Mouse (Mus musculus): ENCODE measurements around the gene Maml1. TPM values are rescaled to one million over a fixed set of nuclear protein-coding genes. Genes with fewer than 3 reads are reported as not detected.

Maml1 gene
- polyA plus RNA-seq, 1 experiment, result 12.6 TPM

- H3K27me3 ChIP-seq (ENCODE audit: control insufficient read depth, insufficient read depth, low read length), result no peaks in the 10 kb centered on the region
- TF ChIP-seq CTCF (IDR thresholded peaks at IDR 0.05; ENCODE audit: extremely low read depth, insufficient read length, insufficient replicate concordance, low read depth, low read length), result no peak
- no peaks in the 10 kb centered on the region for H3K4me1 ChIP-seq (ENCODE audit: control insufficient read depth, insufficient read depth, insufficient read length, low read length)
- H3K4me3 ChIP-seq (ENCODE audit: low read depth, low read length), result no peak overlapping the region
- peaks cover 34% of the 10 kb centered on the region for H3K36me3 ChIP-seq (ENCODE audit: control insufficient read depth, insufficient read depth, low read length)
- 74% methylated on average over 7 of the region's 7 CpGs for WGBS
- H3K27ac ChIP-seq (ENCODE audit: insufficient read depth, low read depth, low read length), result no peak overlapping the region
Observed at GRCm38 (mm10) chr11:50256615-50257014, 35.5 kb downstream of the Maml1 start.

GRCm38 (mm10) chr11:50254010-50254580 lies 38.0 kb downstream of the Maml1 start:
- no peak overlapping the region for H3K4me3 ChIP-seq (ENCODE audit: low read depth, low read length)
- TF ChIP-seq POLR2A (IDR thresholded peaks at IDR 0.05; ENCODE audit: low read depth, low read length) (no peak), CTCF (IDR thresholded peaks at IDR 0.05; ENCODE audit: extremely low read depth, insufficient read length, insufficient replicate concordance, low read depth, low read length) (no peak)
- no peak overlapping the region for H3K27ac ChIP-seq (ENCODE audit: insufficient read depth, low read depth, low read length)
- no peaks in the 10 kb centered on the region for H3K27me3 ChIP-seq (ENCODE audit: control insufficient read depth, insufficient read depth, low read length)
- H3K36me3 ChIP-seq (ENCODE audit: control insufficient read depth, insufficient read depth, low read length), result peaks cover 27% of the 10 kb centered on the region
- no peaks in the 10 kb centered on the region for H3K4me1 ChIP-seq (ENCODE audit: control insufficient read depth, insufficient read depth, insufficient read length, low read length)
- 85% methylated on average over 12 of the region's 12 CpGs for WGBS

- Histone ChIP-seq H3K4me1 (ENCODE audit: control insufficient read depth, insufficient read depth, insufficient read length, low read length) (no peaks in the 10 kb centered on the region), H3K27me3 (ENCODE audit: control insufficient read depth, insufficient read depth, low read length) (no peaks in the 10 kb centered on the region), H3K27ac (ENCODE audit: insufficient read depth, low read depth, low read length) (no peak overlapping the region), H3K4me3 (ENCODE audit: low read depth, low read length) (no peak overlapping the region), H3K36me3 (ENCODE audit: control insufficient read depth, insufficient read depth, low read length) (peaks cover 21% of the 10 kb centered on the region)
- TF ChIP-seq POLR2A (IDR thresholded peaks at IDR 0.05; ENCODE audit: low read depth, low read length), result no peak
- 42% methylated on average over 1 of the region's 1 CpGs for WGBS
Observed at GRCm38 (mm10) chr11:50253393-50253792, 38.7 kb downstream of the Maml1 start.

- WGBS, result 64% methylated on average over 11 of the region's 11 CpGs
- Histone ChIP-seq H3K27me3 (ENCODE audit: control insufficient read depth, insufficient read depth, low read length) (no peaks in the 10 kb centered on the region), H3K36me3 (ENCODE audit: control insufficient read depth, insufficient read depth, low read length) (peaks cover 15% of the 10 kb centered on the region), H3K4me3 (ENCODE audit: low read depth, low read length) (no peak overlapping the region), H3K4me1 (ENCODE audit: control insufficient read depth, insufficient read depth, insufficient read length, low read length) (no peaks in the 10 kb centered on the region), H3K27ac (ENCODE audit: insufficient read depth, low read depth, low read length) (no peak overlapping the region)
- TF ChIP-seq POLR2A (IDR thresholded peaks at IDR 0.05; ENCODE audit: low read depth, low read length), result no peak
- no peak for TF ChIP-seq CTCF (IDR thresholded peaks at IDR 0.05; ENCODE audit: extremely low read depth, insufficient read length, insufficient replicate concordance, low read depth, low read length)
Observed at GRCm38 (mm10) chr11:50252684-50253265, 39.3 kb downstream of the Maml1 start.

GRCm38 (mm10) chr11:50252166-50252565 lies 39.9 kb downstream of the Maml1 start:
- Histone ChIP-seq H3K27ac (ENCODE audit: insufficient read depth, low read depth, low read length) (no peak overlapping the region), H3K4me1 (ENCODE audit: control insufficient read depth, insufficient read depth, insufficient read length, low read length) (no peaks in the 10 kb centered on the region), H3K36me3 (ENCODE audit: control insufficient read depth, insufficient read depth, low read length) (peaks cover 11% of the 10 kb centered on the region; the same call in 1 of the 2 replicates), H3K4me3 (ENCODE audit: low read depth, low read length) (no peak overlapping the region), H3K27me3 (ENCODE audit: control insufficient read depth, insufficient read depth, low read length) (no peaks in the 10 kb centered on the region)
- TF ChIP-seq CTCF (IDR thresholded peaks at IDR 0.05; ENCODE audit: extremely low read depth, insufficient read length, insufficient replicate concordance, low read depth, low read length) (no peak), POLR2A (IDR thresholded peaks at IDR 0.05; ENCODE audit: low read depth, low read length) (no peak)
- 64% methylated on average over 3 of the region's 3 CpGs for WGBS

- no peaks in the 10 kb centered on the region for H3K4me1 ChIP-seq (ENCODE audit: control insufficient read depth, insufficient read depth, insufficient read length, low read length)
- H3K27ac ChIP-seq (ENCODE audit: insufficient read depth, low read depth, low read length), result no peak overlapping the region
- no peaks in the 10 kb centered on the region for H3K36me3 ChIP-seq (ENCODE audit: control insufficient read depth, insufficient read depth, low read length)
- WGBS, result 70% methylated on average over 7 of the region's 7 CpGs
- TF ChIP-seq CTCF (IDR thresholded peaks at IDR 0.05; ENCODE audit: extremely low read depth, insufficient read length, insufficient replicate concordance, low read depth, low read length), result no peak
- no peak for TF ChIP-seq POLR2A (IDR thresholded peaks at IDR 0.05; ENCODE audit: low read depth, low read length)
- H3K4me3 ChIP-seq (ENCODE audit: low read depth, low read length), result no peak overlapping the region
- H3K27me3 ChIP-seq (ENCODE audit: control insufficient read depth, insufficient read depth, low read length), result no peaks in the 10 kb centered on the region
Observed at GRCm38 (mm10) chr11:50248473-50249171, 43.5 kb downstream of the Maml1 start.

GRCm38 (mm10) chr11:50245269-50245668 lies 46.8 kb downstream of the Maml1 start:
- H3K36me3 ChIP-seq (ENCODE audit: control insufficient read depth, insufficient read depth, low read length), result no peaks in the 10 kb centered on the region
- no peaks in the 10 kb centered on the region for H3K4me1 ChIP-seq (ENCODE audit: control insufficient read depth, insufficient read depth, insufficient read length, low read length)
- TF ChIP-seq POLR2A (IDR thresholded peaks at IDR 0.05; ENCODE audit: low read depth, low read length), result no peak
- no peak for TF ChIP-seq CTCF (IDR thresholded peaks at IDR 0.05; ENCODE audit: extremely low read depth, insufficient read length, insufficient replicate concordance, low read depth, low read length)
- WGBS, result 80% methylated on average over 5 of the region's 5 CpGs
- no peak overlapping the region for H3K4me3 ChIP-seq (ENCODE audit: low read depth, low read length)
- no peaks in the 10 kb centered on the region for H3K27me3 ChIP-seq (ENCODE audit: control insufficient read depth, insufficient read depth, low read length)
- no peak overlapping the region for H3K27ac ChIP-seq (ENCODE audit: insufficient read depth, low read depth, low read length)

Data from small intestine, adult 2 months (tissue).